Mouse (Mus musculus) layer of hippocampus, adult 18-20 months (tissue): ENCODE measurements around the gene Shroom3. TPM values are rescaled to one million over a fixed set of nuclear protein-coding genes. Genes with fewer than 3 reads are reported as not detected.

Experiments
- DNase-seq, 2 experiments: peaks; one replicate each; pipeline ENCODE4 v3.0.0; 2022; ENCODE audit warnings: low spot score in 2 of 2
- total RNA-seq, 2 experiments: library from RNA; stranded (reverse); gene quantifications; 2 replicates each; pipeline ENCODE4 v1.2.3; 2021

Gene Shroom3
- total RNA-seq, 2 experiments from 2014 or later: 2.3 to 2.5 TPM

GRCm38 (mm10) chr5:92698131-92698836 is 15.0 kb downstream of the Shroom3 start:
- DNase-seq: peak in 1 of 2 experiments; percentile 15

GRCm38 (mm10) chr5:92698837-92699529 is 15.7 kb downstream of the Shroom3 start:
- DNase-seq: no peak

GRCm38 (mm10) chr5:92701750-92702149 is 18.5 kb downstream of the Shroom3 start:
- no peak for DNase-seq

GRCm38 (mm10) chr5:92703671-92704070 is 20.4 kb downstream of the Shroom3 start:
- DNase-seq: peak in 1 of 2 experiments; percentile 30

GRCm38 (mm10) chr5:92707921-92708491 is 24.8 kb downstream of the Shroom3 start:
- DNase-seq: no peak

GRCm38 (mm10) chr5:92710779-92711178 is 27.5 kb downstream of the Shroom3 start:
- no peak for DNase-seq

- DNase-seq: no peak
These were observed 28.5 kb downstream of the Shroom3 start for GRCm38 (mm10) chr5:92711666-92712290.

GRCm38 (mm10) chr5:92712621-92713395 is 29.6 kb downstream of the Shroom3 start:
- DNase-seq: peak in 1 of 2 experiments; percentile 14

GRCm38 (mm10) chr5:92714886-92715285 is 31.7 kb downstream of the Shroom3 start:
- no peak for DNase-seq

- peak in 1 of 2 experiments; percentile 14 for DNase-seq
These were observed 32.1 kb downstream of the Shroom3 start for GRCm38 (mm10) chr5:92715319-92715718.

- no peak for DNase-seq
These were observed 32.7 kb downstream of the Shroom3 start for GRCm38 (mm10) chr5:92715890-92716289.

GRCm38 (mm10) chr5:92717666-92718360 is 34.6 kb downstream of the Shroom3 start:
- no peak for DNase-seq

- DNase-seq: no peak
These were observed 35.6 kb downstream of the Shroom3 start for GRCm38 (mm10) chr5:92718856-92719255.

GRCm38 (mm10) chr5:92721610-92722009 is 38.4 kb downstream of the Shroom3 start:
- no peak for DNase-seq

- DNase-seq: peak; percentile 9 to 76
These were observed 42.7 kb downstream of the Shroom3 start for GRCm38 (mm10) chr5:92725935-92726334.

GRCm38 (mm10) chr5:92728252-92728828 is 45.1 kb downstream of the Shroom3 start:
- peak; percentile 33 to 76 for DNase-seq

- no peak for DNase-seq
These were observed 46.0 kb downstream of the Shroom3 start for GRCm38 (mm10) chr5:92729221-92729620.

GRCm38 (mm10) chr5:92741802-92742201 is 58.6 kb downstream of the Shroom3 start:
- no peak for DNase-seq

- DNase-seq: no peak
These were observed 59.5 kb downstream of the Shroom3 start for GRCm38 (mm10) chr5:92742701-92743100.
